Comparison of ENCODE assay signal across 13 mouse cellular contexts in the genomic region with DNA sequence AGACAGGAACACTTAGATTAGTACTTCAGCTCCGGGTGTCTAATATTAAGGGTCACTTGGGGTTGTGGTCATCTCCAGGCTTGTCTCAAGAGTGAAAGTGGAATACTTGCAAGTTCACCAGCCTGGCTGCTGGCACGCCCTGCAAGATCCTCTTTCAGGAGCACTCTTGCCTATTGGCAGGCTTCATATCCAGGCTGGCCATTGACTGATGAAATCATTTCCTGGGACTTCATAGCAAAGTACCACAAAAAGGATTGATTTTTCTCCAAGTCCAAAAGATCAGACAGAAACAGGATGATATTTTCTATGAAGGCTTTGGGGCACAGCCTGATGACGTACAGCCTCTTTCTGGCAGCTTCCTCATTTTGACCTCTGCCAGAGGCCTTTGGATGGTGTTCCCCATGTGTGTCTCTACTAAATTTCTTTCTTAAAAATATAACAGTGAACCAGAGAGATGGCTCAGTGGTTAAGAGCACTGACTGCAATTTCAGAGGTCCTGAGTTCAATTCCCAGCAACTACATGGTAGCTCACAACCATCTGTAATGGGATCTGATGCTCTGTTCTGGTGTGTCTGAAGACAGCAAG. TPM values are rescaled to one million over a fixed set of nuclear protein-coding genes. Genes with fewer than 3 reads are reported as not detected.
A peak's percentile ranks its signal among the peaks of the same experiment; 100 is the strongest.
DNase-seq lines count a peak whose midpoint lies in the region; ATAC-seq and TF ChIP-seq lines count a peak whose summit lies in the region.
"Had no signal": no experiment of that assay in that cellular context is flagged by ENCODE, and none has a peak within 500 bp of the region (broad histone marks: within the 10 kb centered on the region; RNA-seq: fewer than 3 reads in every experiment).

No protein-coding gene starts in this region.

- TF ChIP-seq POLR2A in myocyte (IDR thresholded peaks at IDR 0.05; ENCODE audit: insufficient read length, low read depth): no peak

- no peak for ATAC-seq in forebrain, embryonic 12.5 days (ENCODE audit: low FRiP score)
- ATAC-seq in frontal cortex, adult (ENCODE audit: low TSS enrichment): no peak
- ATAC-seq: hindbrain, embryonic 16.5 days had no signal

- 88% methylated on average over 3 of the region's 3 CpGs for WGBS in forebrain, embryonic 12.5 days

- peak; percentile 44 for DNase-seq in adrenal gland, adult 8-10 months
- DNase-seq in adrenal gland, adult 18-20 months (ENCODE audit: low spot score in 2 of 2): no peak
- peak; percentile 29 to 43 for DNase-seq in lung, adult 18-20 months
- no peak for DNase-seq in lung, postnatal 4 days
- peak; percentile 40 for DNase-seq in gastrocnemius, postnatal 10 days
- DNase-seq: cerebellum, adult 11-12 months; right cerebral cortex, postnatal 25 days; thymus, postnatal 14 days had no signal

- H3K4me1 ChIP-seq in forebrain, embryonic 12.5 days: peaks cover 3% of the 10 kb centered on the region; the same call in 1 of the 2 replicates

- no peak overlapping the region for H3K4me3 ChIP-seq in myocyte
- no peak overlapping the region for H3K4me3 ChIP-seq in forebrain, embryonic 12.5 days (replicated peaks)
- H3K4me3 ChIP-seq: limb, embryonic 13.5 days had no signal

- H3K9ac ChIP-seq in forebrain, embryonic 12.5 days: no peak overlapping the region
- H3K9ac ChIP-seq: limb, embryonic 13.5 days had no signal

- H3K9me3 ChIP-seq in forebrain, embryonic 12.5 days: no peaks in the 10 kb centered on the region
- H3K9me3 ChIP-seq: limb, embryonic 13.5 days had no signal

- H3K27me3 ChIP-seq in myocyte (ENCODE audit: control insufficient read depth, insufficient read depth, insufficient read length): no peaks in the 10 kb centered on the region
- H3K27me3 ChIP-seq in forebrain, embryonic 12.5 days: peaks cover 20% of the 10 kb centered on the region

- peak overlapping the region; percentile 63 for H3K4me2 ChIP-seq in myocyte (ENCODE audit: low read depth)
- H3K4me2 ChIP-seq in forebrain, embryonic 12.5 days: no peak overlapping the region
- H3K4me2 ChIP-seq: limb, embryonic 13.5 days had no signal

- H3K36me3 ChIP-seq in myocyte (ENCODE audit: control insufficient read depth, insufficient read depth): no peaks in the 10 kb centered on the region
- H3K36me3 ChIP-seq in forebrain, embryonic 12.5 days (replicated peaks): no peaks in the 10 kb centered on the region
- H3K36me3 ChIP-seq: limb, embryonic 13.5 days had no signal

- H3ac ChIP-seq in myocyte (ENCODE audit: control insufficient read depth, insufficient read length): no peak overlapping the region

- H3K27ac ChIP-seq in forebrain, embryonic 12.5 days: no peak overlapping the region
- H3K27ac ChIP-seq: limb, embryonic 13.5 days had no signal

- peaks cover 8% of the 10 kb centered on the region for H3K79me2 ChIP-seq in myocyte (ENCODE audit: control insufficient read depth, insufficient read depth)

TF ChIP-seq in myocyte, 11 proteins besides CTCF, POLR2A, EP300 and RAD21:
- TF ChIP-seq TCF3 (IDR thresholded peaks at IDR 0.05; ENCODE audit: insufficient read length, low read depth): no peak
- no peak for TF ChIP-seq MYOG (IDR thresholded peaks at IDR 0.05; ENCODE audit: control insufficient read depth in 1 of 3, insufficient read depth in 1 of 3, insufficient read length in 2 of 3, low read depth in 2 of 3)
- no peak for TF ChIP-seq SRF (IDR thresholded peaks at IDR 0.05; ENCODE audit: control insufficient read depth, insufficient read length, low read depth)
- TF ChIP-seq REST (IDR thresholded peaks at IDR 0.05; ENCODE audit: insufficient read depth, insufficient read length): no peak

RNA-seq across cellular contexts. Expression of gene Slc25a30, which starts 3.7 kb away (rescaled TPM):
- total RNA-seq in adrenal gland, adult 8-10 months (2022): 100 to 1,000 TPM in 2 of 4 experiments, 10 to 100 TPM in 2; 88.4 to 209 (median 152) TPM
- total RNA-seq in adrenal gland, adult 18-20 months (2021): 100 to 1,000 TPM in 1 of 2 experiments, 10 to 100 TPM in 1; 81.1 to 119 TPM
- 1 to 10 TPM; 6.3 to 9.8 TPM for total RNA-seq in gastrocnemius, postnatal 10 days (2021)
- 13.0 TPM for polyA plus RNA-seq in myocyte (2012; fragmentation: generic; extraction: Trizol)
- 9.7 and 10.2 TPM in 2 replicates for polyA plus RNA-seq in forebrain, embryonic 12.5 days (2016; fragmentation: Nextera tagmentation; extraction: Ambion mirVana)

RNA-seq across cellular contexts. Expression of gene Cog3, which starts 36.2 kb away (rescaled TPM):
- total RNA-seq in adrenal gland, adult 8-10 months (2022): 10 to 100 TPM; 27.2 to 41.4 (median 37.6) TPM
- total RNA-seq in adrenal gland, adult 18-20 months (2021): 10 to 100 TPM; 22.7 to 26.4 TPM
- 10 to 100 TPM; 10.6 to 12.6 TPM for total RNA-seq in gastrocnemius, postnatal 10 days (2021)
- 7.7 TPM for polyA plus RNA-seq in myocyte (2012; fragmentation: generic; extraction: Trizol)
- polyA plus RNA-seq in forebrain, embryonic 12.5 days (2016; fragmentation: Nextera tagmentation; extraction: Ambion mirVana): 24.1 and 24.4 TPM in 2 replicates

RNA-seq across cellular contexts. Expression of gene Tpt1, which starts 54.4 kb away (rescaled TPM):
- total RNA-seq in adrenal gland, adult 8-10 months (2022): 1,000 to 10,000 TPM; 2,109 to 2,569 (median 2,425) TPM
- 1,000 to 10,000 TPM; 2,758 to 2,912 TPM for total RNA-seq in adrenal gland, adult 18-20 months (2021)
- total RNA-seq in gastrocnemius, postnatal 10 days (2021): 1,000 to 10,000 TPM; 3,326 to 3,432 TPM
- polyA plus RNA-seq in myocyte (2012; fragmentation: generic; extraction: Trizol): 6,214 TPM
- polyA plus RNA-seq in forebrain, embryonic 12.5 days (2016; fragmentation: Nextera tagmentation; extraction: Ambion mirVana): 955 and 986 TPM in 2 replicates

Comparison
In these comparisons a context has a peak if more than half of its experiments do, and no peak if none do; other contexts are left out.
1. DNase-seq: peak in adrenal gland, adult 8-10 months (single experiment), lung, adult 18-20 months (2 of 2) and gastrocnemius, postnatal 10 days (single experiment); none in adrenal gland, adult 18-20 months (0 of 2) and lung, postnatal 4 days (0 of 2).
2. RNA of gene Slc25a30, which starts 3.7 kb away (total RNA-seq): 88.4 to 209 TPM in adrenal gland, adult 8-10 months and 81.1 to 119 TPM in adrenal gland, adult 18-20 months; 6.3 to 9.8 TPM in gastrocnemius, postnatal 10 days; every median in the first group is over 4 times any median in the second.